Mouse (Mus musculus): ENCODE data around the gene Vmo1. TPM values are rescaled to one million over a fixed set of nuclear protein-coding genes. Genes with fewer than 3 reads are reported as not detected.

The Vmo1 gene
- polyA plus RNA-seq, 1 experiment = not detected

- peak overlapping the region; percentile 32; the same call in 1 of the 2 replicates for H3K27ac ChIP-seq (ENCODE audit: insufficient read depth, low read length)
- peaks cover 5% of the 10 kb centered on the region for H3K4me1 ChIP-seq (ENCODE audit: control insufficient read depth, insufficient read depth, low read length)
- H3K4me3 ChIP-seq (ENCODE audit: low read depth, low read length) = peak overlapping the region; percentile 39
- no peaks in the 10 kb centered on the region for H3K36me3 ChIP-seq (ENCODE audit: control insufficient read depth, insufficient read depth, low read length, poor library complexity, severe bottlenecking)
- no peaks in the 10 kb centered on the region for H3K9me3 ChIP-seq (replicated peaks; ENCODE audit: control insufficient read depth, insufficient read depth, low read length, poor library complexity, severe bottlenecking)
- H3K27me3 ChIP-seq (ENCODE audit: control insufficient read depth, insufficient read depth, low read length, poor library complexity, severe bottlenecking) = no peaks in the 10 kb centered on the region
- TF ChIP-seq CTCF (IDR thresholded peaks at IDR 0.05; ENCODE audit: low read depth, low read length) (peak; percentile 85), EP300 (IDR thresholded peaks at IDR 0.05; ENCODE audit: insufficient read depth, low read depth, low read length) (no peak)
- peak overlapping the region; percentile 36 for H3K9ac ChIP-seq (ENCODE audit: low read depth, poor library complexity, severe bottlenecking)
Measured at GRCm38 (mm10) chr11:70509753-70510564, 4.5 kb downstream of the Vmo1 start.

GRCm38 (mm10) chr11:70506962-70507515 is 7.4 kb downstream of the Vmo1 start:
- TF ChIP-seq POLR2A (IDR thresholded peaks at IDR 0.05; ENCODE audit: insufficient read depth, low read length) (no peak), CTCF (IDR thresholded peaks at IDR 0.05; ENCODE audit: low read depth, low read length) (no peak), EP300 (IDR thresholded peaks at IDR 0.05; ENCODE audit: insufficient read depth, low read depth, low read length) (no peak)
- no peaks in the 10 kb centered on the region for H3K27me3 ChIP-seq (ENCODE audit: control insufficient read depth, insufficient read depth, low read length, poor library complexity, severe bottlenecking)

GRCm38 (mm10) chr11:70506385-70506784 is 8.0 kb downstream of the Vmo1 start:
- Histone ChIP-seq H3K27ac (ENCODE audit: insufficient read depth, low read length) (no peak overlapping the region), H3K9me3 (replicated peaks; ENCODE audit: control insufficient read depth, insufficient read depth, low read length, poor library complexity, severe bottlenecking) (no peaks in the 10 kb centered on the region), H3K36me3 (ENCODE audit: control insufficient read depth, insufficient read depth, low read length, poor library complexity, severe bottlenecking) (no peaks in the 10 kb centered on the region), H3K4me3 (ENCODE audit: low read depth, low read length) (no peak overlapping the region), H3K9ac (ENCODE audit: low read depth, poor library complexity, severe bottlenecking) (no peak overlapping the region), H3K27me3 (ENCODE audit: control insufficient read depth, insufficient read depth, low read length, poor library complexity, severe bottlenecking) (no peaks in the 10 kb centered on the region), H3K4me1 (ENCODE audit: control insufficient read depth, insufficient read depth, low read length) (peaks cover 5% of the 10 kb centered on the region)
- no peak for TF ChIP-seq EP300 (IDR thresholded peaks at IDR 0.05; ENCODE audit: insufficient read depth, low read depth, low read length)
- peak; percentile 48 for TF ChIP-seq CTCF (IDR thresholded peaks at IDR 0.05; ENCODE audit: low read depth, low read length)

More at GRCm38 (mm10) chr11:70506962-70507515, 7.4 kb downstream of the Vmo1 start:
- Histone ChIP-seq H3K4me3 (ENCODE audit: low read depth, low read length) (no peak overlapping the region), H3K9me3 (replicated peaks; ENCODE audit: control insufficient read depth, insufficient read depth, low read length, poor library complexity, severe bottlenecking) (no peaks in the 10 kb centered on the region), H3K27ac (ENCODE audit: insufficient read depth, low read length) (no peak overlapping the region), H3K9ac (ENCODE audit: low read depth, poor library complexity, severe bottlenecking) (no peak overlapping the region), H3K4me1 (ENCODE audit: control insufficient read depth, insufficient read depth, low read length) (peaks cover 5% of the 10 kb centered on the region), H3K36me3 (ENCODE audit: control insufficient read depth, insufficient read depth, low read length, poor library complexity, severe bottlenecking) (no peaks in the 10 kb centered on the region)

GRCm38 (mm10) chr11:70504970-70505369 is 9.4 kb downstream of the Vmo1 start, which contains the start of gene Tm4sf5:
TSS of gene Tm4sf5 (plus strand) at chr11:70505244.
- no peak within 1 kb of the TSS for H3K27ac ChIP-seq (ENCODE audit: insufficient read depth, low read length)
- no peak within 1 kb of the TSS for H3K9ac ChIP-seq (ENCODE audit: low read depth, poor library complexity, severe bottlenecking)
- no peaks in the 10 kb centered on the region for H3K27me3 ChIP-seq (ENCODE audit: control insufficient read depth, insufficient read depth, low read length, poor library complexity, severe bottlenecking)
- no peaks in the 10 kb centered on the region for H3K9me3 ChIP-seq (replicated peaks; ENCODE audit: control insufficient read depth, insufficient read depth, low read length, poor library complexity, severe bottlenecking)
- TF ChIP-seq CTCF (IDR thresholded peaks at IDR 0.05; ENCODE audit: low read depth, low read length) (no peak), EP300 (IDR thresholded peaks at IDR 0.05; ENCODE audit: insufficient read depth, low read depth, low read length) (peak; percentile 51; the same call in 1 of the 2 replicates), POLR2A (IDR thresholded peaks at IDR 0.05; ENCODE audit: insufficient read depth, low read length) (no peak)
- peaks cover 3% of the 10 kb centered on the region for H3K4me1 ChIP-seq (ENCODE audit: control insufficient read depth, insufficient read depth, low read length)
- H3K36me3 ChIP-seq (ENCODE audit: control insufficient read depth, insufficient read depth, low read length, poor library complexity, severe bottlenecking) = no peaks in the 10 kb centered on the region
- H3K4me3 ChIP-seq (ENCODE audit: low read depth, low read length) = peak within 1 kb of the TSS; percentile 9; the same call in 1 of the 2 replicates

- H3K9ac ChIP-seq (ENCODE audit: low read depth, poor library complexity, severe bottlenecking) = no peak overlapping the region
- H3K4me1 ChIP-seq (ENCODE audit: control insufficient read depth, insufficient read depth, low read length) = peaks cover 3% of the 10 kb centered on the region
- no peaks in the 10 kb centered on the region for H3K27me3 ChIP-seq (ENCODE audit: control insufficient read depth, insufficient read depth, low read length, poor library complexity, severe bottlenecking)
- no peak for TF ChIP-seq EP300 (IDR thresholded peaks at IDR 0.05; ENCODE audit: insufficient read depth, low read depth, low read length)
- TF ChIP-seq CTCF (IDR thresholded peaks at IDR 0.05; ENCODE audit: low read depth, low read length) = no peak
- no peak for TF ChIP-seq POLR2A (IDR thresholded peaks at IDR 0.05; ENCODE audit: insufficient read depth, low read length)
- no peak overlapping the region for H3K27ac ChIP-seq (ENCODE audit: insufficient read depth, low read length)
- H3K36me3 ChIP-seq (ENCODE audit: control insufficient read depth, insufficient read depth, low read length, poor library complexity, severe bottlenecking) = no peaks in the 10 kb centered on the region
- H3K9me3 ChIP-seq (replicated peaks; ENCODE audit: control insufficient read depth, insufficient read depth, low read length, poor library complexity, severe bottlenecking) = no peaks in the 10 kb centered on the region
- H3K4me3 ChIP-seq (ENCODE audit: low read depth, low read length) = no peak overlapping the region
Measured at GRCm38 (mm10) chr11:70502018-70502417, 12.4 kb downstream of the Vmo1 start.

- Histone ChIP-seq H3K9ac (ENCODE audit: low read depth, poor library complexity, severe bottlenecking) (no peak overlapping the region), H3K4me3 (ENCODE audit: low read depth, low read length) (no peak overlapping the region), H3K9me3 (replicated peaks; ENCODE audit: control insufficient read depth, insufficient read depth, low read length, poor library complexity, severe bottlenecking) (no peaks in the 10 kb centered on the region), H3K36me3 (ENCODE audit: control insufficient read depth, insufficient read depth, low read length, poor library complexity, severe bottlenecking) (no peaks in the 10 kb centered on the region), H3K27me3 (ENCODE audit: control insufficient read depth, insufficient read depth, low read length, poor library complexity, severe bottlenecking) (no peaks in the 10 kb centered on the region), H3K4me1 (ENCODE audit: control insufficient read depth, insufficient read depth, low read length) (peaks cover 3% of the 10 kb centered on the region), H3K27ac (ENCODE audit: insufficient read depth, low read length) (no peak overlapping the region)
- TF ChIP-seq POLR2A (IDR thresholded peaks at IDR 0.05; ENCODE audit: insufficient read depth, low read length) (no peak), EP300 (IDR thresholded peaks at IDR 0.05; ENCODE audit: insufficient read depth, low read depth, low read length) (no peak), CTCF (IDR thresholded peaks at IDR 0.05; ENCODE audit: low read depth, low read length) (no peak)
Measured at GRCm38 (mm10) chr11:70500476-70500812, 14.0 kb downstream of the Vmo1 start.

All from ES-Bruce4 (cell line).